Mouse (Mus musculus) layer of hippocampus, adult 18-20 months (tissue): ENCODE results near the gene Rhbdf2. TPM values are rescaled to one million over a fixed set of nuclear protein-coding genes. Genes with fewer than 3 reads are reported as not detected.
A peak's percentile ranks its signal among the peaks of the same experiment; 100 is the strongest.
"Not testable (repeated sequence)": the region's sequence is repeated elsewhere in the genome, so short reads cannot be mapped to it uniquely, and the experiment has no call there.

ENCODE experiments used
- DNase-seq, 2 experiments: peaks; one replicate each; pipeline ENCODE4 v3.0.0; 2022; ENCODE audit warnings: low spot score in 2 of 2
- total RNA-seq, 2 experiments: library from RNA; stranded (reverse); gene quantifications; 2 replicates each; pipeline ENCODE4 v1.2.3; 2021

Rhbdf2 gene
- total RNA-seq, 2 experiments from 2014 or later: 1.1 to 1.3 TPM

- no peak for DNase-seq
Measured at GRCm38 (mm10) chr11:116644225-116645112, 17.6 kb upstream of the Rhbdf2 start.

GRCm38 (mm10) chr11:116643579-116644224 is 16.9 kb upstream of the Rhbdf2 start:
- DNase-seq: no peak

- peak; percentile 88 to 91 for DNase-seq
Measured at GRCm38 (mm10) chr11:116642681-116643578, 16.1 kb upstream of the Rhbdf2 start.

GRCm38 (mm10) chr11:116641731-116642130 is 14.9 kb upstream of the Rhbdf2 start:
- DNase-seq: no peak

GRCm38 (mm10) chr11:116641168-116641567 is 14.3 kb upstream of the Rhbdf2 start:
- DNase-seq: no peak

- not testable (repeated sequence) for DNase-seq
Measured at GRCm38 (mm10) chr11:116636607-116637006, 9.8 kb upstream of the Rhbdf2 start.

GRCm38 (mm10) chr11:116632962-116633361 is 6.1 kb upstream of the Rhbdf2 start:
- DNase-seq: no peak

GRCm38 (mm10) chr11:116630171-116630965 is 3.5 kb upstream of the Rhbdf2 start:
- no peak for DNase-seq

- no peak for DNase-seq
Measured at GRCm38 (mm10) chr11:116629472-116629871, 2.7 kb upstream of the Rhbdf2 start.

- DNase-seq: peak; percentile 81 to 96
Measured at GRCm38 (mm10) chr11:116628712-116629111, 1.9 kb upstream of the Rhbdf2 start.

GRCm38 (mm10) chr11:116627072-116628020 is 527 bp upstream of the Rhbdf2 start:
- DNase-seq: no peak

GRCm38 (mm10) chr11:116625081-116626000 is 1.5 kb downstream of the Rhbdf2 start:
- no peak for DNase-seq

GRCm38 (mm10) chr11:116624131-116624832 is 2.5 kb downstream of the Rhbdf2 start:
- no peak for DNase-seq

GRCm38 (mm10) chr11:116623281-116624124 is 3.3 kb downstream of the Rhbdf2 start:
- no peak for DNase-seq

- DNase-seq: peak; percentile 16 to 40
Measured at GRCm38 (mm10) chr11:116621258-116621704, 5.5 kb downstream of the Rhbdf2 start.

GRCm38 (mm10) chr11:116620559-116621253 is 6.1 kb downstream of the Rhbdf2 start:
- no peak for DNase-seq
